Mouse (Mus musculus) embryonic facial prominence, embryonic 10.5 days (tissue): ENCODE measurements around the gene Hsp90aa1. TPM values are rescaled to one million over a fixed set of nuclear protein-coding genes. Genes with fewer than 3 reads are reported as not detected.

Experiments
- DNase-seq: peaks from one replicate; pipeline ENCODE4 v3.0.0-alpha.2; 2017; ENCODE audit warnings: low spot score
- H3K27ac ChIP-seq: fragments of 300-500 bp; sonication (generic); replicated peaks from 2 replicates; pipeline ENCODE4 v1.5.1; 2016; ENCODE audit warnings: mild to moderate bottlenecking
- H3K27me3 ChIP-seq: fragments of 300-500 bp; sonication (generic); replicated peaks from 2 replicates; pipeline ENCODE4 v1.6.1; 2016; ENCODE audit warnings: low read depth, mild to moderate bottlenecking; ENCODE audit not compliant: poor library complexity, severe bottlenecking
- H3K36me3 ChIP-seq: fragments of 300-500 bp; sonication (generic); replicated peaks from 2 replicates; pipeline ENCODE4 v1.6.1; 2016; ENCODE audit warnings: mild to moderate bottlenecking, moderate library complexity
- H3K4me1 ChIP-seq: fragments of 300-500 bp; sonication (generic); 2 replicates; pipeline ENCODE4 v1.6.1; 2016
- H3K4me3 ChIP-seq: fragments of 300-500 bp; sonication (generic); 2 replicates; pipeline ENCODE4 v1.5.1; 2016; ENCODE audit warnings: mild to moderate bottlenecking, moderate library complexity
- H3K9me3 ChIP-seq: fragments of 300-500 bp; sonication (generic); 2 replicates; pipeline ENCODE4 v1.6.1; 2016; ENCODE audit warnings: mild to moderate bottlenecking
- WGBS: fragments of 180-500 bp; shearing (Covaris S2); methylation state at CpG from one replicate; pipeline ENCODE4 v1.1.7; 2016; 5-methylcytosine and 5-hydroxymethylcytosine counted together
- microRNA-seq: library from miRNA; unstranded; fragments of <30 nt; microRNA quantifications from one replicate; pipeline ENCODE4, GENCODE M21; 2017
- polyA plus RNA-seq: library from polyadenylated mRNA; unstranded; fragments of >200 nt; fragmentation: Nextera tagmentation; extraction: Ambion mirVana; gene quantifications from 2 replicates; pipeline ENCODE4 v1.2.1, GENCODE M21; 2016

Hsp90aa1 gene
- polyA plus RNA-seq, 1 experiment from 2014 or later: 1,072 TPM

DNA sequence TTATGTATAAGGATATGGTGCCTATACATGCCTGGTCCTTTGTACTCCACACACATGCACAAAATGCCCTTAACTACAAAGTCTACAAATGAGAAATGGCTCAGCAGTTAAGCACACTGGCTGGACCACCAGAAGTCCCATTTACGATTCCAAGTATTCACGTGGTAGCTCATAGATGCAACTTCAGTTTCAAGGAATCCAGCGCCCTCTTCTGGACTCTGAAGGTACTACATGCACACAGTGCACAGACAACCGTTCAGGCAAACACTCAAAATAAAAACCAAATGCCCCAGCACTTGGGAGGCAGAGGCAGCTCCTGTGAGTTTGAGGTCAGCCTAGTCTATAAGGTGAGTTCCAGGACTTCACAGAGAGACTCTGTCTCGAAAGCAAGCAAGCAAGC lies 28.3 kb downstream of the Hsp90aa1 start:
- no peak for DNase-seq
- no peaks in the 10 kb centered on the region for H3K27me3 ChIP-seq
- H3K9me3 ChIP-seq: no peaks in the 10 kb centered on the region
- 55% methylated on average over 5 of the region's 5 CpGs for WGBS
- no peak overlapping the region for H3K4me3 ChIP-seq
- H3K36me3 ChIP-seq: peaks cover 18% of the 10 kb centered on the region
- H3K27ac ChIP-seq: no peak overlapping the region
- H3K4me1 ChIP-seq: peaks cover 3% of the 10 kb centered on the region; the same call in 1 of the 2 replicates

DNA sequence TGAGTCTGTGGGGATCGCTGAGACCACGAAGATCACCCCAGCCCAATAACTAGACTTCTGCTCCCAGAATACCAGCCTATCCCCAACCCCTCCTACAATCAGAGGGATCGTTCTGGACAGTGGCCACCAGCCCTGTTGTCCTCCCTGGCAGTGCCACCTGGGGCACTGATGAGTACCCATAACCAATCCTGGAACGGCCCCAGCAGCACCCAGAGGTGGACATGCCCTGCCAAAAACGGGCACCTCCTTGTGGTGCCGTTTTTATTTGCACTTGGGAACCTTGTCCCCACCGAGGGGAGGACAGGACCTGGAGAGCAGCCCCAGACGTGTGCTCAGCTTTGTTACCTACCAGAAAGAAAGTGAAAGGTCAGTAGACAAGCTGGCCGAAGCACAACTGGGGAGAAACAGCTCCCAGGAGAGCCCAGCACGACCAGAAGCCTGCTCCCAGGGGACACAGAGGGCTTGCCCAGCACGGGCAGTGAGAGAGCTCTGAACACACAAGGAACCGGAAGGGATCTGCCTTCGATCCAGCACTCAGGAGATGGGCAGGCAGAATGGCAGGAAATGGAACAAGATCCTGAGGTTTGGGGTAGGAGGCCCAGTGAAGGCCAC lies 35.0 kb downstream of the Hsp90aa1 start:
- H3K4me1 ChIP-seq: no peaks in the 10 kb centered on the region
- no peak overlapping the region for H3K27ac ChIP-seq
- no peak for DNase-seq
- WGBS: 91% methylated on average over 13 of the region's 13 CpGs
- peaks cover 85% of the 10 kb centered on the region for H3K36me3 ChIP-seq
- no peaks in the 10 kb centered on the region for H3K27me3 ChIP-seq
- no peak overlapping the region for H3K4me3 ChIP-seq
- no peaks in the 10 kb centered on the region for H3K9me3 ChIP-seq

DNA sequence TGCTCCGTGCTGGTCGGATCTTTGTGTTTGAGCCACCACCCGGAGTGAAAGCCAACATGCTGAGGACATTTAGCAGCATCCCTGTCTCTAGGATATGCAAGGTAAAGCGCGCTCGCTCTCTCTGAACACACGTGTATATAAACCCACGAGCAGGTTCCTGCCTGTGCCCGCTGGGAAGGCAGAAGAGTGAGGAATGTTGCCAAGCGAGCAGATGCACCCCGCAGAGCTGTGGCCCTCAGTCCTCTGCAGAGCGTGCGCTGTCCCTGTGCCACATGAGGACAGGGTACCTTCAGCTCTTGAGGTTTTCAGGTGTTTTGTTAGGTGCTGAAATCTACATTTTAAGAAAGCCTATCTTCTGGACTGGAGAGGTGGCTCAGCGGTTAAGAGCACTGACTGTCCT lies 40.8 kb downstream of the Hsp90aa1 start:
- H3K9me3 ChIP-seq: no peaks in the 10 kb centered on the region
- no peaks in the 10 kb centered on the region for H3K27me3 ChIP-seq
- H3K4me1 ChIP-seq: no peaks in the 10 kb centered on the region
- DNase-seq: no peak
- H3K4me3 ChIP-seq: no peak overlapping the region
- 95% methylated on average over 14 of the region's 14 CpGs for WGBS
- no peak overlapping the region for H3K27ac ChIP-seq
- H3K36me3 ChIP-seq: peaks cover 100% of the 10 kb centered on the region

DNA sequence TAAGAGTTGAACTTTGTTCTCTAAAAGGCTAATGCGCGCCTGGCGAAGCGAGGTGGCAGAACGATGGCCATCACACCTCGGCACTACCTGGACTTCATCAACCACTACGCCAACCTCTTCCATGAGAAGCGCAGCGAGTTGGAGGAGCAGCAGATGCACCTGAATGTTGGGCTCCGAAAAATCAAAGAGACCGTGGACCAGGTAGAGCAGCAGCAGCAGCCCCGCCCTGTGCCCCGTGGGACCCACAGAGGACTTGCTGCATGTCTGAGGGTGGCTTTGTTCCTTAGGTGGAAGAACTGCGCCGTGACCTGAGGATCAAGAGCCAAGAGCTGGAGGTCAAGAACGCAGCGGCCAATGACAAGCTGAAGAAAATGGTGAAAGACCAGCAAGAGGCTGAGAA lies 51.1 kb downstream of the Hsp90aa1 start:
- Histone ChIP-seq H3K36me3 (peaks cover 98% of the 10 kb centered on the region), H3K27ac (no peak overlapping the region)

DNA sequence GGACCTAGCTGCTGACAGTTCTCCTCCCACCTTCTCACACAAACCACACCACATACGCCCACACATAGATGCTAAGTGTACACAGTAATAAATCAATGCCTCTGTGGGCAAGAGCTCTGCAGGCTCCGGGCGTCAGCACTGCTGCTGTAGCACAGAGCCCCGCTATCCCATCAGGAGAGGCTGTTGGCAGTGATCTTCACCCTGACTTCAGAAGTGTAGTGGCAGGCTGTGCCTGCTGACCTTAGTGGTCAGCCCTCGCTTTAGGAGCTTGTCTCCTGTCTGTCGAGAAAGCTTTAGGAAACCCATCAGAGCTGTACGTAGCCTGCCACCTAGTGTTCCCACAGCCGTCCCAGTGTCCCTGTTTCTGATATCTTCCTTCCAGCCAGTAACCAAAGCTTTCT lies 52.3 kb downstream of the Hsp90aa1 start:
- DNase-seq: no peak
- H3K4me1 ChIP-seq: no peaks in the 10 kb centered on the region
- H3K27me3 ChIP-seq: no peaks in the 10 kb centered on the region
- peaks cover 98% of the 10 kb centered on the region for H3K36me3 ChIP-seq
- WGBS: 89% methylated on average over 8 of the region's 8 CpGs
- H3K9me3 ChIP-seq: no peaks in the 10 kb centered on the region
- H3K4me3 ChIP-seq: no peak overlapping the region
- H3K27ac ChIP-seq: no peak overlapping the region

More for the DNA sequence above, 51.1 kb downstream of the Hsp90aa1 start:
- H3K4me3 ChIP-seq: no peak overlapping the region
- DNase-seq: no peak
- no peaks in the 10 kb centered on the region for H3K9me3 ChIP-seq
- 96% methylated on average over 17 of the region's 17 CpGs for WGBS
- no peaks in the 10 kb centered on the region for H3K4me1 ChIP-seq
- no peaks in the 10 kb centered on the region for H3K27me3 ChIP-seq

Small RNA genes within 50 kb of the gene (microRNA-seq; reads per million reads assigned to microRNA genes)
- gene Gm27299: not detected

Other genes starting within 250 kb of the Hsp90aa1 start
- gene Dync1h1, start 101.3 kb downstream of the Hsp90aa1 start, polyA plus RNA-seq: 64.2 and 67.5 TPM in 2 replicates
- gene 1700001K19Rik, start 20.1 kb downstream of the Hsp90aa1 start, polyA plus RNA-seq: 0.16 TPM in 1 of 2 replicates, not detected in the other
- gene Wdr20, start 35.2 kb upstream of the Hsp90aa1 start, polyA plus RNA-seq: 22.4 and 24.1 TPM in 2 replicates
- gene Mok, start 138.2 kb upstream of the Hsp90aa1 start, polyA plus RNA-seq: 7.2 and 10.1 TPM in 2 replicates
- 5.6 and 6.1 TPM in 2 replicates for gene Zfp839, start 147.5 kb upstream of the Hsp90aa1 start, polyA plus RNA-seq
- gene Cinp, start 186.4 kb upstream of the Hsp90aa1 start, polyA plus RNA-seq: 86.9 and 91.3 TPM in 2 replicates
- 6.2 and 6.5 TPM in 2 replicates for gene Tecpr2, start 186.5 kb upstream of the Hsp90aa1 start, polyA plus RNA-seq